Mouse (Mus musculus): ENCODE data around the gene Gm14569.

- TF ChIP-seq CTCF (IDR thresholded peaks at IDR 0.05; ENCODE audit: control insufficient read depth, insufficient read depth, insufficient replicate concordance, low read depth, low read length) (no peak), POLR2A (IDR thresholded peaks at IDR 0.05; ENCODE audit: control insufficient read depth, low read depth, low read length) (no peak; the same call in 1 of the 2 replicates)
These were observed 90.7 kb downstream of the Gm14569 start, which contains the start of gene Gm6268 for GRCm38 (mm10) chrX:36400980-36401379.

All from testis, adult 2 months (tissue).